Mouse (Mus musculus) kidney, postnatal 10 days (tissue): ENCODE results near the gene Kif19a.
A peak's percentile ranks its signal among the peaks of the same experiment; 100 is the strongest.

Experiments used
- DNase-seq: peaks from one replicate; pipeline ENCODE4 v3.0.0; 2021; ENCODE audit warnings: mixed read lengths

The Kif19a gene

GRCm38 (mm10) chr11:114764820-114765818 is at the start of gene Kif19a:
Gene Kif19a, plus strand, starts transcription at chr11:114765388.
- DNase-seq: peak; percentile 76

GRCm38 (mm10) chr11:114715531-114715930 is 49.7 kb upstream of the Kif19a start:
- peak; percentile 34 for DNase-seq

- DNase-seq: no peak
These were observed 44.7 kb upstream of the Kif19a start for GRCm38 (mm10) chr11:114720535-114720934.

GRCm38 (mm10) chr11:114722438-114722837 is 42.8 kb upstream of the Kif19a start:
- DNase-seq: no peak

GRCm38 (mm10) chr11:114723030-114723429 is 42.2 kb upstream of the Kif19a start:
- DNase-seq: no peak

- DNase-seq: peak; percentile 31
These were observed 40.2 kb upstream of the Kif19a start for GRCm38 (mm10) chr11:114724787-114725590.

- peak; percentile 86 for DNase-seq
These were observed 38.0 kb upstream of the Kif19a start, which contains the start of gene Dnaic2 for GRCm38 (mm10) chr11:114726965-114727825. Gene Dnaic2, plus strand, starts transcription at chr11:114727408.

GRCm38 (mm10) chr11:114727826-114728186 is 37.4 kb upstream of the Kif19a start:
- no peak for DNase-seq

GRCm38 (mm10) chr11:114728333-114728732 is 36.9 kb upstream of the Kif19a start:
- DNase-seq: no peak

GRCm38 (mm10) chr11:114729832-114730363 is 35.3 kb upstream of the Kif19a start:
- DNase-seq: no peak

GRCm38 (mm10) chr11:114731711-114732110 is 33.5 kb upstream of the Kif19a start:
- DNase-seq: no peak

- no peak for DNase-seq
These were observed 32.3 kb upstream of the Kif19a start for GRCm38 (mm10) chr11:114732890-114733289.

GRCm38 (mm10) chr11:114736111-114736510 is 29.1 kb upstream of the Kif19a start:
- DNase-seq: no peak

GRCm38 (mm10) chr11:114736913-114737624 is 28.1 kb upstream of the Kif19a start:
- peak; percentile 77 for DNase-seq

GRCm38 (mm10) chr11:114740598-114740997 is 24.6 kb upstream of the Kif19a start:
- DNase-seq: no peak

- DNase-seq: no peak
These were observed 23.7 kb upstream of the Kif19a start for GRCm38 (mm10) chr11:114741451-114741850.

- DNase-seq: peak; percentile 95
These were observed 20.1 kb upstream of the Kif19a start for GRCm38 (mm10) chr11:114745134-114745533.

GRCm38 (mm10) chr11:114747564-114748138 is 17.5 kb upstream of the Kif19a start:
- DNase-seq: no peak

- DNase-seq: no peak
These were observed 4.7 kb downstream of the Kif19a start for GRCm38 (mm10) chr11:114769911-114770310.

GRCm38 (mm10) chr11:114771896-114772295 is 6.7 kb downstream of the Kif19a start:
- DNase-seq: no peak

- peak; percentile 67 for DNase-seq
These were observed 14.9 kb downstream of the Kif19a start for GRCm38 (mm10) chr11:114780076-114780475.
